Mouse (Mus musculus) natural killer cell, adult 2 months (primary cell): ENCODE results near the gene Sobp.

ENCODE experiments used
- DNase-seq, 2 experiments: peaks; one replicate each; pipeline ENCODE4 v3.0.0; 2022; ENCODE audit warnings: low spot score in 2 of 2

Gene Sobp

GRCm38 (mm10) chr10:43086888-43087287, 87.4 kb downstream of the Sobp start:
- no peak for DNase-seq

- DNase-seq = no peak
These were observed 90.3 kb downstream of the Sobp start for GRCm38 (mm10) chr10:43084087-43084366.

- DNase-seq = no peak
These were observed 90.8 kb downstream of the Sobp start for GRCm38 (mm10) chr10:43083288-43084086.

DNA sequence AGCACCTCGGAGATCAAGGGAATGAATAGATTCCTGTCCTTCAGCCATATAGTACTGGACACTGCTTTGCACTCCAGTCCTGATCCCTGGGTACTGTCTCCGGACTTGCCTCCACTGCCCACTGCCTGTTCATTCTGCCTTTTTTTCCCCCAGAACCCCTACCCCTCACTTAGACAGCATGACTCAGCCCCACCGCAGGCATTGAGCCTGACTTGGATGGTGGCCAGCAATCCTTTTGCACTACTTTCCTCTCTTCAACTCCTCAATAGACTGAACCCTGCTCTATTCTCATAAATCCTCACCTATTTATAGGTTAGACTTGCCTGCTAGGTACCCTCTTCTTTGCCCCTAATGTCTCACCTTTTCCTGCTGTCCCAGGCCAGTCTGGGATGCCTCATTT, 93.0 kb downstream of the Sobp start:
- no peak for DNase-seq

DNA sequence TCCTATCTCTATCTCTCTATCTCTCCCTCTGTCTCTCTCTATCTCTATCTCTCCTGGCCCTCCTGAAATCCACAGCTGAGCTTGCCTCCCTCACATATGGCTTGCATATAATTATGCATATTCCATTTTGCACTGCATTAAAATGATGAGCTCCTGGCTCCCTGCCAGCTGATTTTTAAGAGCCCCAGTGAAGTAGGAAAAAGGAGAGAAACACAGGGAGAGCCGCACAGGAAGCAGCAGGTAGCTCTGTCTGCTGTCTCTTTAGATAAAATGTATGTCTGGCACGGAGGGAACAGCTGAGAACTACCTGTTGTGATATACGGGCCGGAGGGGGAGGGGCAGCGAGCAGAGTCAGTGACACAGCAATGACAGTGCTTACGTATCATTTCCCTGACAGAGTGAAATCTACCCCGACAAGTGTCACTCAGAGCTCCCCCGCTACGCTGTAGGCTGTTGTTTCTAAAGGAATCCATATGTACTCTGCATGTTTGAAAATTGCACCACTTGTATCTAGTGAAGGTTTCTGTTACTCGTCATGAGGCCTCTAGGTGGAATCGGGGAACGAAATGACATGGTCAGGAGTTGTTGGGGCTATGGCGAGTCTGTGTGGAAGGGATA, 98.7 kb downstream of the Sobp start:
- DNase-seq = no peak

DNA sequence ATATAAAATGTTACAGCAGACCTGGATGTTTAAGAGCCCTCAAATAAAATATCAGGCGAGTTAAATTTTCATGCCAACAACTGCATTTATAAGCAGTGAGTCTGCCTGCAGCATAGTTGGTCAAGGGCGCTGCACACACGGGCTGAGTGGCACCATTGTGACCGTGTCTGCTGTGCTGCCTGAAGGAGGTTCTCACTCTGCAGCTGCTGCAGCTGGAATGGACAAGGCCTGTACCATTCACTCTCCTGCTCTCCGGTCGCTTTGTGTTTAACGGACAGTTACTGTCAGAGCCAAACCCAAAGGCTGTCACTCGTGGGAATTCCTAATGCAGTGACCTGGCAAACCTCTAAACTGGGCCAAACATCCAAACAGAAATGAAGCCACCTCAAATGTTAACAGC, 101.0 kb downstream of the Sobp start:
- no peak for DNase-seq

- no peak for DNase-seq
These were observed 103.4 kb downstream of the Sobp start for GRCm38 (mm10) chr10:43070893-43071292.

DNA sequence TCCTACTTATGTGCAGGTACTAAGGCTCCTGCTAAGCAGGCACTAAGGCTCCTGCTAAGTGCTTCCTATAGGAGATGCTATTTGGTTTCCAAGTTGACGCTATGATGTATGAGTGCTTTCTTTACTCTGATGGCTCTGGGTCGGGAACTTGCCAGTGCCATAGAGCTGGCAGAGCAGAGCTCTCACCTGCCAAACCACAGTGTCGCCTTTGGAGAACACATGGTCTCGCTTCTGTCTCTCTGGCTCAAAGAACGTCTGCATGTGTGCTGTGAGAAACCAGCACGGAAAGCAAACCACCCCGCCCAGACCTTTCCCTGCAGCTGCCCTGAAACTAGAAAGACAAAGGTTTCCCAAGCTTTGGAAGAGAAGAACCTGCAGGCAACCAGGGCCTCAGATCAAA, 109.0 kb downstream of the Sobp start:
- DNase-seq = no peak

GRCm38 (mm10) chr10:43061519-43062105, 112.7 kb downstream of the Sobp start:
- no peak for DNase-seq

DNA sequence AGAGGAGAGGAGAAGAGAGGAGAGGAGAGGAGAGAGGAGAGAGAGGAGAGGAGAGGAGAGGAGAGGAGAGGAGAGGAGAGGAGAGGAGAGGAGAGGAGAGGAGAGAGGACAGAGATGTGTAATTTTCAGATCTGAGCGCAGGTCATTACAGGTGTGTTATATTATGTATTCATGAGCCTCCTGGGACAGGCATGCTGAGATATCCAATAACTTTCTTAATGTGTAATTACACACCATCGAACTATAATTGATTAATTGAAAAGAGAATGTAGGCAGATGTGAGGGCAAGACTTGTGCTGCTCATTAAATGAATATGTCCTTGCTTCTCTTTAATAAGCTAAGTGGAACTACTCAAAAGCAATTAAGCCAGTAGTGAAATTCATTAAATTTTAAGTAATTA, 118.9 kb downstream of the Sobp start:
- no peak for DNase-seq

GRCm38 (mm10) chr10:43054776-43055175, 119.6 kb downstream of the Sobp start:
- no peak for DNase-seq

GRCm38 (mm10) chr10:43053861-43054560, 120.3 kb downstream of the Sobp start:
- no peak for DNase-seq

DNA sequence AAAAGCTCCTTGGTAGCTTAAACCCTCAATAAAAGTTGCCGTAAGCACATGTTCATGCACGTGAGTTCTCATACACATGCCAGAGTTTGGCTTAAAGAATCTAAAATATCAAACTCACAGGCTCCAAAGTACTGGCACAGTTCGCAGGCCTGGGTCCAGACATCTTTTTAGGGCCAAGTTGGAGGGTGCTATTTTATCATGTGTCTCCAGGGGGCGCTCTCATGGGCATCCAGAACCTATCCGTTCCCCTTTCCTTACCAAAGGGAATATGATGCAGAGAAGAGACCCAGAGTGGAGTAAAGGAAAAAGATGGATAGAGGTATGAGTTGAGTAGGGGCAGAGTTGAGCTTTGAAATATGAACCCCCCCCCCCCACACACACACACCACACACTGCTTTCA, 121.9 kb downstream of the Sobp start:
- no peak for DNase-seq

- no peak for DNase-seq
These were observed 126.5 kb downstream of the Sobp start for GRCm38 (mm10) chr10:43047804-43048348.

DNA sequence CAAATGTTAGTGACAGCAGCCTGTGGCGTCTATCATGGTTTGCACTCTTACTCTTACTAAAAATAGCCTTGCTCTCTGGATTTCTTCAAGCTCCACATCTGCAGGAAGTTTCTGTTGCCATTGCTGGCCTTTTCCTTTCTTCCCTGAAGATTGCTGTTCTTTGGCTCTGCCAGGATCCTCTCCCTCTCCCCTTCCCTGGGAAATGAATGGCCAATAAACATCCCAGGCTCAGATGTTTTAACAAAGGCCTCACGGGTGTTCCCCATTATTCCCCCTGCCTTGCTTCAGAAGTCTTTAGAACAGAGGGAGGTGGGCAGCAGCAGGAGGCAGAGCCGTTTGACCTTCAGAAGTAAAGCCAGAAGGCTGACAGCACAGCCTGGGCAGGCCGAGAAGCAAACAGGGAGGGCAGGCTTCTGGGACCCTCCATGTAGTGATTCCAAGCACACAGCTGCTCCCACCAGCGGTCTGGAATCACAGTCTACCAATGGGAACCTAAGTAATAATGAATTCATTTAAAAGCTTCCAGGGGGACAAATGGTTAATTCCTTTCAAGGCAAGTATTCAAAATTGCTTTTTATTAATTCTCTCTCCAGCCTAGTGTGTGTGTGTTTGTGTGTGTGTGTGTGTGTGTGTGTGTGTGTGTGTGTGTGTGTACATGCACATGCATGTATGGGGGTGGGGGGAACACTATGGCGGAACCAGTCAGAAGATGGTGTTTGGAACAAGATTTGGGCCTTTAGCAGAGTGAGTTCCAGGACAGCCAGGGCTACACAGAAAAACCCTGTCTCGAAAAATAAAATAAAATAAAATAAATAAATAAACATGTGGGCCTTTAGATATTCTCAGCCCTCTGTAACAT, 130.8 kb downstream of the Sobp start:
- no peak for DNase-seq

GRCm38 (mm10) chr10:43042591-43043327, 131.6 kb downstream of the Sobp start:
- DNase-seq = no peak

DNA sequence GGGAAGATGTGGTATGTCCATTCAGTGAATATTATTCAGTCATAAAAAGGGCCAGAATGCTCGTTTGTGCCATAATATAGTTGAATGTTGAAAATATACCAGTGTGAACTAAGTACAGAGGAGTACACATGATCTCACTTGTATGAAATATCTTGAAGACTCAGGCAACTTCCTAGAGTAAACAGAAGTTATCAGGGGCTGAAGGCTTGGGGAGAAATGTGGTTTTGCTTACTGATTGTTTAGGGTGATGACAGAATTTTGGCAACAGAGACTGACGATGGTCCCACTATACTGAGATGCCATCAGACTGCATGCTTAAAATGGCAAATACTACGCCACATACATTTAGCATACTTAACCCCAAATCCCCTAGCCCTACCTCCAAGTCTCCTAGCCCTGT, 132.5 kb downstream of the Sobp start:
- no peak for DNase-seq

DNA sequence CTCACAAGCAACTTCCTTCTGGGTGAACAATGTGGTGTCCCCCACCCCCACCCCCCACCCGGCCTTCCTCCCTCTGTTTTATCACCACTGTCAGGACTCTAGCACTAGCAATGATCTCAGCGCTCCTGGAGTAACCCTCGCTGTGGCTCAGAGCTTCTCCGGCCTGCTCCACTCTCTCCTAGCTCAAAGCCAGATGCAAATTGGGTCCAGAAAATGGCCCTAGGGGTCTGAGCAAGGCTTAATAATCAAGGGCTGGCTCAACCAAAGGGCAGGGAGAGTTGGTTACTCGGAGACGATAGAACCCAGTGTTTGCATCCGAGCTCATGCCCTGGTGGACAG, 136.9 kb downstream of the Sobp start:
- DNase-seq = no peak

GRCm38 (mm10) chr10:43036646-43037454, 137.5 kb downstream of the Sobp start:
- DNase-seq = no peak

- DNase-seq = no peak
These were observed 138.8 kb downstream of the Sobp start for GRCm38 (mm10) chr10:43035579-43035978.
